Mouse (Mus musculus) testis, postnatal 10 days (tissue): ENCODE results near the gene Rab40c.
"Not testable (repeated sequence)": the region's sequence is repeated elsewhere in the genome, so short reads cannot be mapped to it uniquely, and the experiment has no call there.

Experiments
- DNase-seq: peaks from one replicate; pipeline ENCODE4 v3.0.0; 2021; ENCODE audit warnings: low spot score

Gene Rab40c

GRCm38 (mm10) chr17:25875171-25876136, 44.1 kb downstream of the Rab40c start:
- DNase-seq, result peak; percentile 88

- DNase-seq, result peak; percentile 90
Measured at GRCm38 (mm10) chr17:25874721-25875170, 44.8 kb downstream of the Rab40c start, which contains the start of gene Mettl26. Mettl26 (plus strand) TSS chr17:25875074.

GRCm38 (mm10) chr17:25874148-25874720, 45.3 kb downstream of the Rab40c start:
- no peak for DNase-seq

GRCm38 (mm10) chr17:25873405-25874147, 46.0 kb downstream of the Rab40c start:
- no peak for DNase-seq

- no peak for DNase-seq
Measured at GRCm38 (mm10) chr17:25872676-25873075, 46.9 kb downstream of the Rab40c start.

GRCm38 (mm10) chr17:25871566-25871965, 48.0 kb downstream of the Rab40c start:
- not testable (repeated sequence) for DNase-seq

GRCm38 (mm10) chr17:25869954-25870353, 49.6 kb downstream of the Rab40c start:
- no peak for DNase-seq

- no peak for DNase-seq
Measured at GRCm38 (mm10) chr17:25869498-25869897, 50.0 kb downstream of the Rab40c start.

- peak; percentile 87 for DNase-seq
Measured at GRCm38 (mm10) chr17:25868601-25869191, 50.8 kb downstream of the Rab40c start, which contains the start of gene Mcrip2. Mcrip2 (minus strand) TSS chr17:25868764.

GRCm38 (mm10) chr17:25867836-25868600, 51.5 kb downstream of the Rab40c start:
- peak; percentile 82 for DNase-seq

- no peak for DNase-seq
Measured at GRCm38 (mm10) chr17:25867509-25867835, 52.1 kb downstream of the Rab40c start.

GRCm38 (mm10) chr17:25866172-25866571, 53.4 kb downstream of the Rab40c start:
- no peak for DNase-seq

- no peak for DNase-seq
Measured at GRCm38 (mm10) chr17:25865288-25865687, 54.2 kb downstream of the Rab40c start.

- no peak for DNase-seq
Measured at GRCm38 (mm10) chr17:25864311-25864710, 55.2 kb downstream of the Rab40c start.

GRCm38 (mm10) chr17:25863681-25864080, 55.8 kb downstream of the Rab40c start:
- no peak for DNase-seq

GRCm38 (mm10) chr17:25861704-25862612, 57.6 kb downstream of the Rab40c start:
- DNase-seq, result no peak

- DNase-seq, result peak; percentile 90
Measured at GRCm38 (mm10) chr17:25860832-25861703, 58.5 kb downstream of the Rab40c start, which contains the start of gene Wdr90. Wdr90 (minus strand) TSS chr17:25861501.

GRCm38 (mm10) chr17:25860229-25860628, 59.3 kb downstream of the Rab40c start:
- no peak for DNase-seq

- DNase-seq, result peak; percentile 96
Measured at GRCm38 (mm10) chr17:25844396-25844901, 75.1 kb downstream of the Rab40c start, which contains the start of gene Rhot2. Rhot2 (minus strand) TSS chr17:25844851.
